Mouse (Mus musculus) stomach, embryonic 14.5 days (tissue): ENCODE results near the gene Hes5. TPM values are rescaled to one million over a fixed set of nuclear protein-coding genes. Genes with fewer than 3 reads are reported as not detected.
A peak's percentile ranks its signal among the peaks of the same experiment; 100 is the strongest.

Experiments
- ATAC-seq: fragments of 200-750 bp; cut with Nextera tagmentation; 2 replicates; pipeline ENCODE4 v1.8.0; 2017; ENCODE audit warnings: low read depth, moderate TSS enrichment; ENCODE audit not compliant: insufficient number of reproducible peaks, insufficient read depth, low FRiP score
- H3K27ac ChIP-seq: fragments of 300-500 bp; sonication (generic); 2 replicates; pipeline ENCODE4 v1.5.1; 2014; ENCODE audit warnings: mild to moderate bottlenecking, low read length, moderate library complexity, mixed read lengths
- H3K27me3 ChIP-seq: fragments of 300-500 bp; sonication (generic); 2 replicates; pipeline ENCODE4 v1.6.1; 2014; ENCODE audit warnings: low read length, control low read depth, mixed read lengths; ENCODE audit not compliant: control insufficient read depth, insufficient read depth
- H3K36me3 ChIP-seq: fragments of 300-500 bp; sonication (generic); 2 replicates; pipeline ENCODE4 v1.6.1; 2014; ENCODE audit warnings: mild to moderate bottlenecking, control low read depth, low read length, moderate library complexity, mixed read lengths; ENCODE audit not compliant: control insufficient read depth, insufficient read depth
- H3K4me1 ChIP-seq: fragments of 300-500 bp; sonication (generic); 2 replicates; pipeline ENCODE4 v1.6.1; 2014; ENCODE audit warnings: low read length, control low read depth, mixed read lengths; ENCODE audit not compliant: control insufficient read depth, insufficient read depth
- H3K4me2 ChIP-seq: fragments of 300-500 bp; sonication (generic); replicated peaks from 2 replicates; pipeline ENCODE4 v1.6.1; 2014; ENCODE audit warnings: low read depth, low read length, control low read depth
- H3K4me3 ChIP-seq: fragments of 300-500 bp; sonication (generic); 2 replicates; pipeline ENCODE4 v1.5.1; 2014; ENCODE audit warnings: low read depth, low read length, control low read depth
- H3K9ac ChIP-seq: fragments of 300-500 bp; sonication (generic); replicated peaks from 2 replicates; pipeline ENCODE4 v1.6.1; 2014; ENCODE audit warnings: low read depth, mild to moderate bottlenecking, control low read depth, low read length, moderate library complexity, mixed read lengths
- H3K9me3 ChIP-seq: fragments of 300-500 bp; sonication (generic); 2 replicates; pipeline ENCODE4 v1.6.1; 2016; ENCODE audit warnings: low read depth, low read length, control low read depth; ENCODE audit not compliant: control insufficient read depth
- WGBS: fragments of 180-500 bp; shearing (Covaris S2); extraction: QIAGEN DNeasy Blood & Tissue Kit; methylation state at CpG from one replicate; pipeline ENCODE4 v1.1.7; 2014; 5-methylcytosine and 5-hydroxymethylcytosine counted together
- polyA plus RNA-seq: library from polyadenylated mRNA; unstranded; fragments of >200 nt; fragmentation: Nextera tagmentation; extraction: Ambion mirVana; gene quantifications from 2 replicates; pipeline ENCODE4 v1.2.1, GENCODE M21; 2014

Gene Hes5
- polyA plus RNA-seq, 1 experiment from 2014 or later: 0.91 TPM

- H3K27ac ChIP-seq: no peak overlapping the region
Observed at GRCm38 (mm10) chr4:154948066-154948939, 12.4 kb upstream of the Hes5 start.

GRCm38 (mm10) chr4:154948940-154949588 is 11.7 kb upstream of the Hes5 start:
- peaks cover 29% of the 10 kb centered on the region for H3K27me3 ChIP-seq
- WGBS: 71% methylated on average over 6 of the region's 6 CpGs
- no peak for ATAC-seq
- H3K9me3 ChIP-seq: no peaks in the 10 kb centered on the region
- H3K27ac ChIP-seq: no peak overlapping the region
- no peak overlapping the region for H3K4me3 ChIP-seq
- H3K4me1 ChIP-seq: peaks cover 6% of the 10 kb centered on the region
- H3K36me3 ChIP-seq: no peaks in the 10 kb centered on the region
- H3K9ac ChIP-seq: no peak overlapping the region
- no peak overlapping the region for H3K4me2 ChIP-seq

More at GRCm38 (mm10) chr4:154948066-154948939, 12.4 kb upstream of the Hes5 start:
- H3K4me1 ChIP-seq: peaks cover 6% of the 10 kb centered on the region
- H3K9ac ChIP-seq: no peak overlapping the region
- no peak for ATAC-seq
- no peaks in the 10 kb centered on the region for H3K36me3 ChIP-seq
- no peak overlapping the region for H3K4me2 ChIP-seq
- WGBS: 46% methylated on average over 14 of the region's 14 CpGs
- peaks cover 22% of the 10 kb centered on the region; the same call in 1 of the 2 replicates for H3K27me3 ChIP-seq
- H3K9me3 ChIP-seq: no peaks in the 10 kb centered on the region
- no peak overlapping the region for H3K4me3 ChIP-seq

- no peaks in the 10 kb centered on the region for H3K36me3 ChIP-seq
- H3K4me2 ChIP-seq: no peak overlapping the region
- no peak overlapping the region for H3K27ac ChIP-seq
- 17% methylated on average over 16 of the region's 16 CpGs for WGBS
- H3K9me3 ChIP-seq: no peaks in the 10 kb centered on the region
- no peak overlapping the region for H3K4me3 ChIP-seq
- H3K9ac ChIP-seq: no peak overlapping the region
- peaks cover 29% of the 10 kb centered on the region for H3K27me3 ChIP-seq
- H3K4me1 ChIP-seq: peaks cover 6% of the 10 kb centered on the region
- no peak for ATAC-seq
Observed at GRCm38 (mm10) chr4:154949589-154949982, 11.1 kb upstream of the Hes5 start.

- Histone ChIP-seq H3K9ac (no peak overlapping the region), H3K27me3 (peaks cover 29% of the 10 kb centered on the region), H3K4me2 (no peak overlapping the region), H3K9me3 (no peaks in the 10 kb centered on the region), H3K27ac (no peak overlapping the region), H3K36me3 (no peaks in the 10 kb centered on the region), H3K4me3 (no peak overlapping the region), H3K4me1 (peaks cover under 1% of the 10 kb centered on the region; the same call in 1 of the 2 replicates)
- no peak for ATAC-seq
- WGBS: 3% methylated on average over 26 of the region's 26 CpGs
Observed at GRCm38 (mm10) chr4:154952461-154953241, 8.1 kb upstream of the Hes5 start.

GRCm38 (mm10) chr4:154956604-154957003 is 4.1 kb upstream of the Hes5 start:
- 46% methylated on average over 9 of the region's 9 CpGs for WGBS

GRCm38 (mm10) chr4:154957289-154957993 is 3.3 kb upstream of the Hes5 start:
- Histone ChIP-seq H3K27me3 (peaks cover 50% of the 10 kb centered on the region), H3K4me1 (peaks cover 23% of the 10 kb centered on the region)

More at GRCm38 (mm10) chr4:154956604-154957003, 4.1 kb upstream of the Hes5 start:
- Histone ChIP-seq H3K4me2 (no peak overlapping the region), H3K36me3 (no peaks in the 10 kb centered on the region), H3K4me3 (no peak overlapping the region), H3K9ac (no peak overlapping the region), H3K9me3 (no peaks in the 10 kb centered on the region), H3K4me1 (peaks cover 22% of the 10 kb centered on the region), H3K27me3 (peaks cover 50% of the 10 kb centered on the region), H3K27ac (no peak overlapping the region)
- no peak for ATAC-seq

GRCm38 (mm10) chr4:154958171-154958570 is 2.6 kb upstream of the Hes5 start:
- Histone ChIP-seq H3K27me3 (peaks cover 49% of the 10 kb centered on the region), H3K4me3 (no peak overlapping the region), H3K36me3 (no peaks in the 10 kb centered on the region), H3K9ac (no peak overlapping the region), H3K9me3 (no peaks in the 10 kb centered on the region), H3K4me2 (peak overlapping the region; percentile 28; the same call in 1 of the 2 replicates), H3K27ac (no peak overlapping the region), H3K4me1 (peaks cover 26% of the 10 kb centered on the region)
- WGBS: under 1% methylated on average over 15 of the region's 15 CpGs
- 0 out of 2 replicates have a peak, but pooled peaks have one; percentile 29 for ATAC-seq

More at GRCm38 (mm10) chr4:154957289-154957993, 3.3 kb upstream of the Hes5 start:
- Histone ChIP-seq H3K27ac (no peak overlapping the region), H3K9ac (no peak overlapping the region), H3K9me3 (no peaks in the 10 kb centered on the region), H3K36me3 (no peaks in the 10 kb centered on the region), H3K4me3 (no peak overlapping the region), H3K4me2 (no peak overlapping the region)
- WGBS: 47% methylated on average over 13 of the region's 13 CpGs
- no peak for ATAC-seq
